Mouse (Mus musculus): ENCODE measurements around the gene Dscaml1.

The Dscaml1 gene

DNA sequence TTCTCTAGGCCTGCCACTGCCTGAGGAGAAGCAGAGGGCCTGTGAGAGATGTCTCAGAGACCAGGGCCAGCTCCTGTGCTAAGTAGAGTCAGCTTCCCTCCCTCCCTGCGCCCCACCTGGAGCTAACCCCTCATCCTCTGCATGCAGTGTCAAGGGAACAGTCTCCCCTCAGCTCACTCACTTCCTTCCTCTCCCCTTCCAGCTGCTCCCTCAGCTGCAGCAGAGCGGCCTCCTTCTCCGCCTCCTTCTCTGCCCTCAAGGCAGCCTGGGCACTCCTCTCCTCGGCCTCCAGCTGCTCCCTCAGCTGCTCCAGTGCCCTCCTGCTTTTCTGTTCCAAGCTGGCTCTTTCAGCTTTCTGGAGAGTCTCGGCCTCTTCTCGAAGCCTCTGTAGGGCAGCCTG is 352.8 kb downstream of the Dscaml1 start:
- no peak for DNase-seq (ENCODE audit: low spot score)

DNA sequence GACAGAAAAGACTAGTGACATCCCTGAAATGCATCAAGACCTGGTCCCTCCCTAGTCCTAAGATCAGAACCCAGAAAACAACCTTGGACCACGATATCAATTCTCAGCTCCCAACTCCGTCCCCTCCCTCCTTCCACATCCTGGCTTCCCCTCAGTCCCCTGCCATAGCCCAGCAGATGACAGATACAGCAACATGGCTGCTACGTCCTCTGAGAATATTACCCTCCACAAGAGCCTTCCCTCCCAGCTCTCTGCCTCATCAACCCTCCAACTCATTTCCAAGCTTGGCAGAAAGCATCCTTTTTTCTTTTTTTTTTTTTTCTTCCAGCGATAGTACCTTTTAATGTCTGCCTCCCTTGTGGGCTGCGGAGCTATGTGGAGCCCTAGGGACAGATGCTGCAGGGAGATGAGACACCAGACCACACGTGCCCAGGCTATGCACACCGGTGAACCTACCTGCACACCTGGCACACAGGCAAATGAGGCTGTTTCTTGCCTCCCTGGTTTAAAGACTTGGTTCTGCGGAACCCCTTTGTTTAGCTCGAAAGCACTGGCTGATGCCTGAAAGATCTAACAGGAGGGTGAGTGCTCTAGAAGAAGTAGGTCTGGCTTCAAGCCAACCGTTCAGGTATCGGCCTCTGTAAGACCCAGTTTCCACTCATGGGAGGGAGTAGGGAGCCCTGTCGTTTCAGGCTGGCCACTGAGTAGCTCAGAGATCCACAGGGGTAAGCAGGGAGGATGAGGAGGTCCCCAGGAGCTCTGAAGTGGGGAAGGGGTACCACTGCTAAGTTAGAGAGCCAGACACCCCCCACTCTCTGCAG is 357.0 kb downstream of the Dscaml1 start:
- no peak for DNase-seq (ENCODE audit: low spot score)

DNA sequence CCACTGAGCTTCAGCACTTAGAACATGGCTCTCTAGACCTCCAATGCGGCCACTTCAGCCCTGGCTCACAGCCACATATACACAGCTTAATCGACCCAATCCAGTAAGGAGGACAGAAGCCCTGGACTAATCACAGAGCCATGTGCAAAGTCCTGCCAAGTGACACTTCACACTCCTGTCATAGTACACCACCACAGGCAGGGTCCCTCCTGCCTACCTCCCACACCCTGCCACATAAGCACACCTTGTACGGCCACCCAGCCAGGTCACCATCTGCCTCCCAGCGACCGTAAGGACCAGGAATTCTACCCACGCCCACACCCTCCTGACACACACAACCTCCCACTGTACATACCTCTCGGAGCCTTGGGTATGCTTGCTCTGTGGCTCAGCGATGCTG is 360.6 kb downstream of the Dscaml1 start:
- DNase-seq (ENCODE audit: low spot score): no peak

DNA sequence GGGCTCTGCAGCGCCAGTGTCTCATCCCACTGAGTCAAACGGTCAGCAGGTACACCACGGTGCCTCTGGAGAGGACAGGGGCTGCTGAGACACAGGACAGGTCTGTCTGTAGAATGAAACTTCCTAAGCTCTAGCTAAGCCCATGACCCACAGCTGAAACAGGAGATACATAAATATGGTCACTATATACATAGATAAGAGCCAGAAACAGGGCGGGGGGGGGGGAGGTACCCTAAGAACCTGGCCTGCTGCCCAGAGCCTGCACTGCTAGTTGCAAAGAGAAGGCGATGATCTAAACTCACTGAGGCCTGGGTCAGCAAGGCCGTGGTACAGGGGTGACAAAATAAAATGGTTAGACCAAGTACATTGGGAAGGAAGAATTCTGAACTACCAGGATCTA is 361.1 kb downstream of the Dscaml1 start:
- DNase-seq (ENCODE audit: low spot score): no peak

DNA sequence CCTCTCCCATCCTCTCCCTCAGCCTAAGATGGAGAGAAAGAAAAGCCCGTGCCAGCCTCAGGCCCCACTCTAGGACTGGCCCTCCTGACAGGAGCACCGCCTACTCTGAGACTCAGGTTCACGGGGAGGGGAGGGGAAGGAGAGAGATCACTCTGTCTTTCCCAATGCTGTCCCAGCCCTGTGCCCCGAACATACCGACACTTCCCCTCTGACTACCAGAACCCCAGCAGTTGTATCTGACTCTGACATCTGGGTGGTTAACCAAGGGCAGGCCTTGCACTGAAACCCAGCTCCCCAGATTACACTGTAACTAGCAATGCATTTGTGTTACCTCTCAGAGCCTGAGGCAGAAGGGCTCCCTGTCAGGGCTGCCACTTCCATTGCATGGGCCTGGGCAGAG is 362.0 kb downstream of the Dscaml1 start:
- no peak for DNase-seq (ENCODE audit: low spot score)

DNA sequence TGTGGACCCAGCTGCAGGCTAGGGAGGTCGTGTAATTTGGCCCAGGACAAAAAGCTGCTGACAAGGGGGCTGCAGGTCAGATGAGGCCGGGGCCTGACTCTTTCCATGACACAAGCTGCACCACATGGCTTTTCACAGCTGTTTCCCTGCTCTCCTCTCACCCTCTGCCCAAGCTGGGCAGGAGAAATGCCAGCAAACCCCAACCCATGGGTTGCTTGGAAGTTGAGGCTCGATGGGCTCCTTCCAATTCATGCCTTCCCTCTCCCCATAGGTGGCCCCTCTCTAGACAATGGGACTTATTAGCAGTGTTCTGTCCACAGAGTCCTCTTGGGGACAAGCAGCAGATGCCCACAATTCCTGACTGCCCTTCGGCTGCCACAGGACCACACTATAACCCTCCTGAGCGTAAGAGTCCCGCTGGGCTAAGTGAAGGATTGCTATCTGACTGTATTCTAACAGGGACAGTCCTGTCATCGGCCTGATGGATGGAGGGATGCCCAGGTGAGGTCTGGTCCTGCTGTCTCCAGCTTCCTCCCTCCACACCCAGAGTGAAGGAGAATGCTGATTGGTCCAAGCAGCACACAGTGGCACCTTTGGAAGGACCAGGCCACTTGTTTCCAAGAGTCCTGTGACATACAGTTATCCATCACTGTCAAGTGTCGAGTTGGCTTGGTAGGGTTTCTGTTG is 365.2 kb downstream of the Dscaml1 start:
- no peak for DNase-seq (ENCODE audit: low spot score)

DNA sequence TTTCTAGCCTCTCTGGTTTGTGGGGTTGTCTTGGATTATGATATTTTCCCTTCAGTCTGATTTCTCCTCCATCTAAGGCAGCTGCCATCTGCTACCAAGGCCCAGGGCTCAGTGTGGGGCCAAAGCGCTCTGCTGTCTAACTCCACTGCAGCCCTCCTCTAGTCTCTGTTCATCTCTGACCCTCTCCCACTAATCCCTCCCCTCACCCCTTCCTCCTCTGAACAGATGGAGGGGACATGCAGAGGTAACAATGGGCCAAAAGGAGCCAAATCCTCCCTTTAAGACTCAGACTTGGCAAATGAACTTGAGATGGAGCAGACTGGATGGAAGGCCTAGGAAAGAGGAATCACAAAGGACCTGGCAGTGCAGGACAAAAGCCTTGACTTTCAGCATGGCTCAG is 365.8 kb downstream of the Dscaml1 start:
- no peak for DNase-seq (ENCODE audit: low spot score)

DNA sequence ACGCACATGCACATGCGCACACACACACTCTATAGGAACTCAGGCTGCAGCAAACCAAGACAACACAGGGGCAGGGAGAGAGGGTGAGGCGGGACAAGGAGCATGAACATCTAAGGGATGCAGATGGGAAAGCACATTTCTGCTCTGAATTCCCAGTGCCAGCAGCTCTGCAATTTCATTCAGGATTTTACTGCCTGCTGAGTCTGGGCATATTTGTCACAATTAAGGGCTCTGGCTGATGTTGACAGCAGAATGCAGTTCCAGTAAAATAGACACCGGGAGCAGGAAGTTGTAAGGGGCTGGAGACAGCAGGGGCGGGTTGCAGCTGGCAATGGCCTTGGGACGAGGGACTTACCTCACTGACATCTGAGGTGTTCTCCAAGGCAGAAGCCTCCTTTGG is 367.3 kb downstream of the Dscaml1 start:
- DNase-seq (ENCODE audit: low spot score): no peak

DNA sequence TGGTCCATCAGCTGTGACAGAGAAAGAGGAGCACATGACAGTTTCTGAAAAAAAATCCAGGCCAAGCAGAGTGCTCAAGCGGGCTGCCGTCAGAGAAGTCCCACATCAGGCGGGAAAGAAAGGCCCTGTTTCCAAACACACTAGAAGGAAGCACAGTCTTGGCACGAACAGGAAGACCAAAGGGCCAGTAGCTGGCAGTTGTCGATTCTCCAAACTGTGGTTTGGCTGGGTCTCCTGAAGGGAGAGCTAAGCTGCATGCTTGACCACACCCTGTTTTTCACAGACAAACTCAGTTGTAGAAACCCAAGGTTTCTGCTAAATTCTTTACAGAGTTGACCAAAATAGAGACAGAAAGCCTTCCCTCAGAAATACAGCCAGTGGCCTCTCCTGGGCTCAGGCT is 369.3 kb downstream of the Dscaml1 start:
- no peak for DNase-seq (ENCODE audit: low spot score)

DNA sequence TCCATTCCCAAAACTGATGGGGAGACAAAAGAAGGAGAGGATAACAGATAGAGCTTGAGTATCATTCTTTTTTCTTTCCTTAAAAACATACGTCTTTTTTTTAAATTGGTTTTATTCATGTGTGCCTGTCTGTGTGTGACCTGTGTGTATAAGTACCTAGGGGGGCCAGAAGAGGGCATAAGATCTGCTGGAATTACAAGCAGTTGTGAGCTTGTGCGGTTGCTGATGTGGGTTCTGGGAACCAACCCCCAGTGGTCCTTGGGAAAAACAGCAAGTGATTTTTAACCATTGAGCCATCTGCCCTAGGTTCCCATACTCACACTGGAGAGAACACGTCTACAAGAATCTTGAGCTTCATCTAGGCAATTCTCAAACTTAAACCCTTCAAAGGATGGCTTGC is 370.8 kb downstream of the Dscaml1 start:
- DNase-seq (ENCODE audit: low spot score): no peak

DNA sequence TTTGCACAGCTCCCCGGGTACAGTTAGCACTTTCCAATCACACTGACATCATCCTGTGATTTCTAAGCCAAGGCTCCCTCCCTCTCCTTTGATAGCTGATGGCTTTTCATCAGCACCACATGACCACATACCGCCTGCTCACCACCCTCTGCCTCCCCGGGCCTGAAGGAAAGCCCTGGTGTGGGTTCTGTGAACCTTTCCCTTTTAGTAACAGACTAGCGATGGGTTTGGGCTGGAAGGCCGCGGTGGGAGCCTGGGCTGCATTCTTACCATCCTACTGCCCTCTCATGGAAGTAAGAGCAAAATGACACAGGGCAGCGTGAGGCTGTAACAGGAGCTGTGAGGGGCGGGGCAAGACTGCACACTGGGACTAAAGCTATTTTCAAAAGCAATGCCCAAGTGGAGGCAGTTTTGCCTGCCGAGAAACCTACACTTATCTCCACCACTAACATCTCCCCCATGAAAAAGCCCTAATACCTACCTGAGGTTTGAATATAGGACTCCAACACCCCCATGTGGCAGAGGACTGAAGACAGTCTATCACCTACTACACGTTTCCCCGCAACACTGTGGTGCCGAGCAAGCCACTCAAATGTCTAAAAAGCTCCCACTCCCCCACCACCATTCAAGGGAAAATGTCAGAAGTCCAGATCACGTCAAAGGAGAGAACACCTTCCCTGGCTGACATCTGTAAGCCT is 372.2 kb downstream of the Dscaml1 start:
- no peak for DNase-seq (ENCODE audit: low spot score)

DNA sequence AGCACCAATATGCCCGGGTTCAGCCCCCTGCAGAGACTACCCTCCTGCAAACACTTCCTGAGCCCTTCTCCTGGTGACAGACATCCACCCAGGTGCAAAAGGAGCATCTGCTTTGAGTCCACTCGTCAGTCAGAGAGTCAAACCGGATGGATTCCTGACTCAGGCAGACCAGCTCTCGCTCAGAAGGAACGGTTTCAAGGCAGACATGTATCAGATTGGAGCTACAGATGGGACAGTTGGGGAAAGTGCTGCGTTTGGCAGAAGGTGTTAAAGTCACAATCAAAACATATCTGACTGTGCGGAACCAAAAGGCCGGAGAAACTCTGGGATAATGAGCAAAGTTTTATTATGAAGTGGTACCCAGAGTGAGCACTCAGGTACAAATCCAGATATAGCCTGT is 373.0 kb downstream of the Dscaml1 start:
- peak; percentile 55 for DNase-seq (ENCODE audit: low spot score)
